Mouse (Mus musculus) liver, embryonic 11.5 days (tissue): ENCODE measurements around the gene Cda. TPM values are rescaled to one million over a fixed set of nuclear protein-coding genes. Genes with fewer than 3 reads are reported as not detected.

ENCODE experiments used
- ATAC-seq: fragments of 200-750 bp; cut with Nextera tagmentation; replicated peaks from 2 replicates; pipeline ENCODE4 v1.8.0; 2017; ENCODE audit warnings: moderate number of reproducible peaks, mild to moderate bottlenecking, moderate TSS enrichment, moderate library complexity; ENCODE audit not compliant: low FRiP score
- DNase-seq: peaks from one replicate; pipeline ENCODE4 v3.0.0-alpha.2; 2017; ENCODE audit warnings: low spot score
- H3K27ac ChIP-seq: fragments of 300-500 bp; sonication (generic); 2 replicates; pipeline ENCODE4 v1.5.1; 2014; ENCODE audit warnings: mild to moderate bottlenecking, low read depth, low read length, control low read depth
- H3K27me3 ChIP-seq: fragments of 300-500 bp; sonication (generic); replicated peaks from 2 replicates; pipeline ENCODE4 v1.6.1; 2014; ENCODE audit warnings: low read length, mixed read lengths; ENCODE audit not compliant: control insufficient read depth, insufficient read depth
- H3K36me3 ChIP-seq: fragments of 300-500 bp; sonication (generic); 2 replicates; pipeline ENCODE4 v1.6.1; 2014; ENCODE audit warnings: mild to moderate bottlenecking, low read length, moderate library complexity, mixed read lengths; ENCODE audit not compliant: control insufficient read depth, insufficient read depth
- H3K4me1 ChIP-seq: fragments of 300-500 bp; sonication (generic); replicated peaks from 2 replicates; pipeline ENCODE4 v1.6.1; 2014; ENCODE audit warnings: low read length, mixed read lengths; ENCODE audit not compliant: control insufficient read depth, insufficient read depth
- H3K4me2 ChIP-seq: fragments of 300-500 bp; sonication (generic); 2 replicates; pipeline ENCODE4 v1.6.1; 2014; ENCODE audit warnings: mild to moderate bottlenecking, control low read depth, moderate library complexity
- H3K4me3 ChIP-seq: fragments of 300-500 bp; sonication (generic); 2 replicates; pipeline ENCODE4 v1.5.1; 2014; ENCODE audit warnings: low read depth, low read length, control low read depth
- H3K9ac ChIP-seq: fragments of 300-500 bp; sonication (generic); 2 replicates; pipeline ENCODE4 v1.6.1; 2014; ENCODE audit warnings: low read depth, low read length, control low read depth
- H3K9me3 ChIP-seq: fragments of 300-500 bp; sonication (generic); 2 replicates; pipeline ENCODE4 v1.6.1; 2016; ENCODE audit warnings: low read length, inconsistent platforms, mixed read lengths; ENCODE audit not compliant: control insufficient read depth
- WGBS: fragments of 180-500 bp; shearing (Covaris S2); extraction: QIAGEN DNeasy Blood & Tissue Kit; methylation state at CpG from one replicate; pipeline ENCODE4 v1.1.7; 2014; 5-methylcytosine and 5-hydroxymethylcytosine counted together
- polyA plus RNA-seq: library from polyadenylated mRNA; unstranded; fragments of >200 nt; fragmentation: Nextera tagmentation; extraction: Ambion mirVana; gene quantifications from 2 replicates; pipeline ENCODE4 v1.2.1, GENCODE M21; 2014

Gene Cda
- polyA plus RNA-seq, 1 experiment from 2014 or later: 7.2 TPM

- H3K27me3 ChIP-seq: peaks cover 76% of the 10 kb centered on the region
- H3K4me3 ChIP-seq: no peak overlapping the region
- H3K9ac ChIP-seq: no peak overlapping the region
- H3K9me3 ChIP-seq: no peaks in the 10 kb centered on the region
- H3K4me1 ChIP-seq: no peaks in the 10 kb centered on the region; the same call in 1 of the 2 replicates
- no peak overlapping the region for H3K27ac ChIP-seq
- ATAC-seq (no peak), DNase-seq (no peak)
- 7% methylated on average over 8 of the region's 8 CpGs for whole genome bisulfite sequencing
- H3K36me3 ChIP-seq: no peaks in the 10 kb centered on the region
- peak overlapping the region; percentile 59 for H3K4me2 ChIP-seq
These were observed 28.9 kb upstream of the Cda start for GRCm38 (mm10) chr4:138396711-138397110.

GRCm38 (mm10) chr4:138395971-138396645 is 28.3 kb upstream of the Cda start, which contains the start of gene Fam43b:
Gene Fam43b (minus strand): TSS chr4:138396528.
- Histone ChIP-seq H3K9me3 (no peaks in the 10 kb centered on the region), H3K9ac (no peak within 1 kb of the TSS), H3K4me1 (no peaks in the 10 kb centered on the region; the same call in 1 of the 2 replicates), H3K27me3 (peaks cover 76% of the 10 kb centered on the region), H3K4me3 (peak within 1 kb of the TSS; percentile 40), H3K36me3 (no peaks in the 10 kb centered on the region), H3K27ac (no peak within 1 kb of the TSS), H3K4me2 (peak within 1 kb of the TSS; percentile 59)
- ATAC-seq (no peak), DNase-seq (peak; percentile 47)
- WGBS: 2% methylated on average over 46 of the region's 46 CpGs

- no peaks in the 10 kb centered on the region for H3K36me3 ChIP-seq
- H3K4me1 ChIP-seq: no peaks in the 10 kb centered on the region; the same call in 1 of the 2 replicates
- peaks cover 76% of the 10 kb centered on the region for H3K27me3 ChIP-seq
- H3K9me3 ChIP-seq: no peaks in the 10 kb centered on the region
- H3K4me2 ChIP-seq: peak overlapping the region; percentile 59
- no peak overlapping the region for H3K9ac ChIP-seq
- ATAC-seq (no peak), DNase-seq (peak; percentile 36)
- no peak overlapping the region for H3K27ac ChIP-seq
- WGBS: 1% methylated on average over 103 of the region's 103 CpGs
- H3K4me3 ChIP-seq: peak overlapping the region; percentile 40
These were observed 27.5 kb upstream of the Cda start for GRCm38 (mm10) chr4:138395087-138395970.

- Histone ChIP-seq H3K4me2 (no peak overlapping the region), H3K9me3 (no peaks in the 10 kb centered on the region), H3K27ac (no peak overlapping the region), H3K4me3 (no peak overlapping the region), H3K36me3 (no peaks in the 10 kb centered on the region), H3K4me1 (no peaks in the 10 kb centered on the region; the same call in 1 of the 2 replicates), H3K9ac (no peak overlapping the region), H3K27me3 (peaks cover 71% of the 10 kb centered on the region)
- ATAC-seq (no peak), DNase-seq (no peak)
- WGBS: 59% methylated on average over 7 of the region's 7 CpGs
These were observed 25.9 kb upstream of the Cda start for GRCm38 (mm10) chr4:138393703-138394102.

- H3K9me3 ChIP-seq: no peaks in the 10 kb centered on the region
- no peaks in the 10 kb centered on the region for H3K36me3 ChIP-seq
- H3K4me3 ChIP-seq: no peak overlapping the region
- no peaks in the 10 kb centered on the region for H3K4me1 ChIP-seq
- WGBS: 44% methylated on average over 4 of the region's 4 CpGs
- DNase-seq (no peak), ATAC-seq (no peak)
- 0 out of 2 replicates have a peak, but pooled peaks cover 4% of the 10 kb centered on the region for H3K27me3 ChIP-seq
- H3K9ac ChIP-seq: no peak overlapping the region
- H3K27ac ChIP-seq: no peak overlapping the region
- no peak overlapping the region for H3K4me2 ChIP-seq
These were observed 16.0 kb upstream of the Cda start for GRCm38 (mm10) chr4:138383789-138384188.

GRCm38 (mm10) chr4:138382462-138382861 is 14.7 kb upstream of the Cda start:
- Histone ChIP-seq H3K9me3 (no peaks in the 10 kb centered on the region), H3K4me1 (no peaks in the 10 kb centered on the region), H3K36me3 (no peaks in the 10 kb centered on the region), H3K9ac (no peak overlapping the region), H3K27ac (no peak overlapping the region), H3K4me2 (no peak overlapping the region), H3K4me3 (no peak overlapping the region), H3K27me3 (0 out of 2 replicates have a peak, but pooled peaks cover 4% of the 10 kb centered on the region)
- 69% methylated on average over 6 of the region's 6 CpGs for WGBS
- no peak for DNase-seq
- ATAC-seq: no peak

- WGBS: 56% methylated on average over 10 of the region's 10 CpGs
- Histone ChIP-seq H3K9ac (no peak overlapping the region), H3K4me2 (no peak overlapping the region), H3K27ac (no peak overlapping the region), H3K9me3 (no peaks in the 10 kb centered on the region), H3K4me1 (no peaks in the 10 kb centered on the region), H3K27me3 (0 out of 2 replicates have a peak, but pooled peaks cover 4% of the 10 kb centered on the region), H3K36me3 (no peaks in the 10 kb centered on the region), H3K4me3 (no peak overlapping the region)
- DNase-seq (no peak), ATAC-seq (no peak)
These were observed 12.4 kb upstream of the Cda start for GRCm38 (mm10) chr4:138380132-138380689.

GRCm38 (mm10) chr4:138379091-138379840 is 11.5 kb upstream of the Cda start:
- WGBS: 55% methylated on average over 14 of the region's 14 CpGs
- ATAC-seq (no peak), DNase-seq (no peak)

More at GRCm38 (mm10) chr4:138379091-138379840, 11.5 kb upstream of the Cda start:
- Histone ChIP-seq H3K4me3 (no peak overlapping the region), H3K9me3 (no peaks in the 10 kb centered on the region), H3K36me3 (no peaks in the 10 kb centered on the region), H3K27ac (no peak overlapping the region), H3K9ac (no peak overlapping the region), H3K4me2 (no peak overlapping the region), H3K4me1 (no peaks in the 10 kb centered on the region), H3K27me3 (0 out of 2 replicates have a peak, but pooled peaks cover 4% of the 10 kb centered on the region)
